Mouse (Mus musculus): Measurements from ENCODE around the gene Gm11020.

Gene Gm11020

GRCm38 (mm10) chr8:104343957-104344356 is 22.6 kb downstream of the Gm11020 start:
- DNase-seq = peak; percentile 91

GRCm38 (mm10) chr8:104344622-104345021 is 23.3 kb downstream of the Gm11020 start:
- no peak for DNase-seq

- no peak for DNase-seq
Observed at GRCm38 (mm10) chr8:104346706-104347105, 25.3 kb downstream of the Gm11020 start.

GRCm38 (mm10) chr8:104348971-104349370 is 27.6 kb downstream of the Gm11020 start:
- no peak for DNase-seq

- no peak for DNase-seq
Observed at GRCm38 (mm10) chr8:104350047-104350446, 28.7 kb downstream of the Gm11020 start.

GRCm38 (mm10) chr8:104353186-104353585 is 31.8 kb downstream of the Gm11020 start:
- no peak for DNase-seq

GRCm38 (mm10) chr8:104354504-104354903 is 33.1 kb downstream of the Gm11020 start:
- no peak for DNase-seq

GRCm38 (mm10) chr8:104358637-104359036 is 37.3 kb downstream of the Gm11020 start:
- DNase-seq = no peak

- no peak for DNase-seq
Observed at GRCm38 (mm10) chr8:104359778-104360456, 38.5 kb downstream of the Gm11020 start.

GRCm38 (mm10) chr8:104365695-104366094 is 44.3 kb downstream of the Gm11020 start:
- DNase-seq = no peak

GRCm38 (mm10) chr8:104367398-104367797 is 46.0 kb downstream of the Gm11020 start:
- no peak for DNase-seq

GRCm38 (mm10) chr8:104369591-104369990 is 48.2 kb downstream of the Gm11020 start:
- DNase-seq = no peak

GRCm38 (mm10) chr8:104370071-104370470 is 48.7 kb downstream of the Gm11020 start:
- DNase-seq = peak; percentile 49

- no peak for DNase-seq
Observed at GRCm38 (mm10) chr8:104371121-104371520, 49.8 kb downstream of the Gm11020 start.

All from lung, postnatal 10 days (tissue).